Mouse (Mus musculus): ENCODE results near the gene 4930544D05Rik.

GRCm38 (mm10) chr11:70652029-70652883 is 36.6 kb downstream of the 4930544D05Rik start:
- TF ChIP-seq CTCF (IDR thresholded peaks at IDR 0.05; ENCODE audit: low read depth, low read length) (no peak), POLR2A (IDR thresholded peaks at IDR 0.05; ENCODE audit: insufficient read depth, low read length) (no peak), EP300 (IDR thresholded peaks at IDR 0.05; ENCODE audit: insufficient read depth, low read depth, low read length) (no peak)

Measured in ES-Bruce4 (cell line).